Mouse (Mus musculus) lung, postnatal 25 days (tissue): ENCODE data around the gene Gm10770.
"Not testable (repeated sequence)": the region's sequence is repeated elsewhere in the genome, so short reads cannot be mapped to it uniquely, and the experiment has no call there.

Experiments
- DNase-seq: peaks from one replicate; pipeline ENCODE4 v3.0.0; 2022; ENCODE audit warnings: low spot score

Gm10770 gene

DNA sequence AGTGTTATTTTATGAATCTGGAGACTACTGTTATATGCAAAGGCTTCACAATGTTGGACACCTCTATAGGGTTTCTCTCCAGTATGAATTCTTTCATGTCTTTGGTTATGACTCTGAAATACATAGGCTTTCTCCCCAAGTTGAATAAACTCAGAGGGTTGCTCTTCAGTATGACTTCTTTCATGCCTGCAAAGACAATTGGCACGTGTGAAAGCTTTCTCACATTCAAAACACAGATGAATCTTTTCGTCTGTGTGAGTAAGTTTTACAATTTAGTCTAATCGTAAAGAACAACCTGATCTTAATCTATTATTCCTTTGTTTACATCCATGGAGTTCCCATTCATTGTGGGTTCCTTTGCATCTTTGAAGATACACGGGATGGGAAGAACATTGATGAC lies at the start of gene Gm10770:
Gene Gm10770 (minus strand): TSS at position 101 of the 400 bp plus-strand sequence.
- not testable (repeated sequence) for DNase-seq

DNA sequence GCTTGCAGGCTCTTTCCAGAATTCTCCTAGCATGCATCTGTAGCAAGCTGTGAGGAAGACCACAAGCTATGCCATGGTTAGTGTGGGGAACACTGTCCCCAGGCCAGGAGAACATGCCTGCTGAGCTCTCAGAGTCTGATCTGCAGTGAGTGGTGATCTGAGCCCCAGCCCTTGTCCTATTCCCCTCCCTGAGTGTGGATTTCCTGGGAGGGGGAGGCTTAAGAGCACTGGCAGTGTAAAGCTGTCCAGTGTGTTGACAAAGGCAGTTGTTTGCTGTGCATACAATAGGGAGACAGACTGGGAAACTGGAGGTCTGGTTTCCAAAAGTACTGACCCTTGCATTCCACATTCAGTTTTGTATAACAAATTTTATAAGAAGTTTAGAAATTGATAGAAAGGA lies 43.8 kb upstream of the Gm10770 start:
- DNase-seq = not testable (repeated sequence)

DNA sequence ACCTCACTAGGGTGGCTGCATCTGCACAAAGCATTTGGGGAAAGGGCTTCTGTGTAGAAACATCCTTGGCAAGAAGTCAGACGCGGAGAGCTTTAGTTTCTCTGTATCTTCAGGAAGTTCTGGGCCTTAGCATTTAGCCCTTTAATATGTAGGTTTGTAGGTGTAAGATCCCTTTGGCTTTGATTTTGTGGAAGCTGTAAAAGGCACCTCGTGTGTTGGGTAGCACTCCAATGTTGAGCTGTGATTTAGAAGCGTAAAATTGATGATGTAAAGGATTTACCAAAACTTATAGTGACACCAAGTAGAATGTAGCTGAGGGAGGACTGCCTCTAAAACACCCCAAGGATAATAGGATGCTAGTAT lies 38.9 kb upstream of the Gm10770 start:
- DNase-seq = not testable (repeated sequence)

DNA sequence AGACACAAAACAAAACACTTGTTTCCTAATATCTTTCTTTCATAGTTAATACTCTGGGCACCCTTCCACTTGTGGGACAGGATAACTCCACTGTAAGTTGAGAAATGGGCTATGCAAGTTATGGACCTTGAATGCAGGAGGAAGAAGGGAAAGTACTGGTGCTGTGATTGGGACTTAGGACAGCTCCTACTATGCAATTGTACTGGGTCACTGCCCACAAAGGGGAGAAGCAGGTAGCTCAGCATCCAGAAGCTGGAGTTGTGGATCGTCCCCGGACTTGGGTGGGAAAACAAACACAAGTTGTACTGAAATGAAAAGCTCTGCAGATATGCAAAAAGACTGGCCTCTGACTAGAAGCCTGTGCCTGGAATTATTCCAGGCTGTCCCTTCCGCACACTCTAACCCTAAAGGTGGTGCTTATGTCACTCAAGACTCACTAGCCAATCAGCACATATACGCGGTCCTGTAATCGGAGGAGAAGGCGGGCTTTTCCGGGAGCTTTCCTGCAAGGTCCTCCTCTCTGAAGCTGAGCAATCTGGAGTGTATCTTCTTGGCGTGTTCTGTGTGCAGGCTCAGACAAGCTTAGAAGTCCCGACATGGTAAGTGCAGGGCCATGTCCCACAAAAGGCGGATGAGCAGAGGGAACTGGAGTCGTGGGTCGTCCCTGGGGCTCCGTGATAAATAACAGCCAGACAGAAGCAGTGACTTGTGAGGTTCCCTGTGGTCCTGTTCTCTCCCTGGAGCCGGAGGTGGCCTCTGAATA lies 38.3 kb upstream of the Gm10770 start, which contains the start of gene Zfp937:
Gene Zfp937 (plus strand): TSS at position 474 of the 763 bp plus-strand sequence.
- DNase-seq = peak; percentile 83

DNA sequence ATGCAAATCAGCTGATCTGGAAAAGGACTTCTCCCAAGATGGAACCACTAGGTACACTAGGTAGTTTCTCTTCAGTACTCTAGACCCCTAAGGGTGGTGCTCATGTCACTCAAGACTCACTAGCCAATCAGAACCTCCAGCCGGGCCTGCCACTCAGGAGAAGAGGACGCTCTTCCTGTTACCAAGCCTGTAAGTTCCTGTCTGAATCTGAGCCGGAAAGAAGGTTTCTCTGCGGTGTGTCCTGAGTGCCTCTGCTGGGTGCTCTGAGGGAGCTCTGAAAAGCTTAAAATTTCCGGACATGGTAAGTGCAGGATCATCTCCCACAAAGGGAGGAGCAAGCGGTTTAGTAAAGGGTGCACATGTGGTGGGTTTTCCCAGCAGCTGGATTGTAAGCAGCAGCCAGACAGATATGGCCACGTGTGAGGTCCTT lies 2.1 kb upstream of the Gm10770 start, which contains the start of gene Gm14139:
Gene Gm14139 (plus strand): TSS at position 186 of the 430 bp plus-strand sequence.
- DNase-seq = not testable (repeated sequence)

DNA sequence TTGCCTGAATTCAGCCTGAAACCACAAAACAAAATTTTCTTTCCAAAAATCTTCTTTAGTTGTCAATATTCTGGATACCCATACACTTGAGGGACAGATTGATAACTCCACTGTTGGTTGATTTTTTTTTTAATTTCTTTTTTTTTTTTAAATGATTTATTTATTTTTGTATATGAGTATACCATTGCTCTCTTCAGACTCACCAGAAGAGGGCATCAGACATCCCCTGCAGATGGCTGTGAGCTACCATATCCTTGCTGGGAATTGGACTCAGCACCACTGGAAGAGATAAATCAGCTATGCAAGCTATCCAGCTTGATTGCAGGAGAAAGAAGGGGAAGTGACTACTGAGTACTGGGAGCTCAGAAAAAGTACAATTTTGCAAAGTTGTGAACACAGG lies 1.6 kb upstream of the Gm10770 start:
- not testable (repeated sequence) for DNase-seq

DNA sequence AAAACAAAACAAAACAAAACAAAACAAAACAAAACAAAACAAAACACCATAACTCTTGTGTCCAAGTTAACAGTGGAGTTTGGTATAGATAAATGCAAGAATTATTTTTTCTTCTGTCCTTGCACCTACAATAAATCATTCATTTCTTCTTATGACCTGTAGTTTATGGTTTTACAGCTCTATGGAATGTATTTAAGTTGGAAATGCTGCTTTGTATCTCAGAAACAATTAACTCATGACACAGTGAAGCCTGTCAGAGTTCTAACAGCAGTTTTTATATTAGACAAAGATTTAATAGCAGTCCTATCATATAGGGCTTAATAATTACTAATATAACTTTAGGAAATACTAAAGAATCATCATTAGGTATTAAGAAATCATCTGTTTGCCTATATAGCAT lies 5.6 kb downstream of the Gm10770 start:
- no peak for DNase-seq

DNA sequence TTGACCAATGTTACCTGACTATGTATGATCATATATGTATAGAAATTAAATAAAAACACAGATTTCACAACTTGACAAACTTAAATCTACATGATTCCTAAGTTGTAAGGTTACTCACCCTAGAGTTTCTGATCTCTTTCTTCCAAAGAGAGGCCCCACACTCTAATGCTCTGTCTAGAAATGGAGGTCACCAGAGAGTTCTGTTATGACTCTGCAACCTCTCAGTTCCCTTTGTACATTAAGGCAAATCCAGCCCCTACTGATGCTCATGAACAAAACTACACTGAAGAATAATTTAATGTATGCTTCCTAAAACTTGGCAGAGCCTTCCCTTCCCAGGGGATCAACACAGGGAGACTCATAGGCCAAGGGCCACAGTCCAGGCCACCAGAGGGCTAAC lies 12.8 kb downstream of the Gm10770 start:
- DNase-seq = no peak

DNA sequence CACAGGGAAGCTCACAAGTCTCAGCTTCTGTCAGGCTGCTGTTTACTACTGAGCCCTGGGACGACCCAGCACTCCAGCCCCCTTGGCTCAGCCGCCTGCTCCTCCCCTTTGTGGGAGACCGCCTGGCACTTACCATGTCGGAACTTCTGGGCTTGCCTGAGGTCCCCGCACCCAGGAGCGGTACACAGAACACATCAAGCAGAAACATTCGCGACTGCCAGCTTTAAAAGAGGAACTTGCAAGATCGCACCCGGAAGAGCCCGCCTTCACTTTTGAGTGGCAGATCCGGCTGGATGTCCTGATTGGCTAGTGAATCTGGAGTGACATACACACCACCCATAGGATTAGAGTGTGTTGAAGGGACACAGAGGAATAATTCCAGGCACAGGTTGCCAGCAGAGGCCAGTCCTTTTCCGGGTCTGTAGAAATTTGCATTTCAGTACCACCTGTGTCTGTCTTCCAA lies 43.0 kb downstream of the Gm10770 start, which contains the start of gene Zfp120:
Gene Zfp120 (minus strand): TSS at position 274 of the 463 bp plus-strand sequence.
- DNase-seq = peak; percentile 92

DNA sequence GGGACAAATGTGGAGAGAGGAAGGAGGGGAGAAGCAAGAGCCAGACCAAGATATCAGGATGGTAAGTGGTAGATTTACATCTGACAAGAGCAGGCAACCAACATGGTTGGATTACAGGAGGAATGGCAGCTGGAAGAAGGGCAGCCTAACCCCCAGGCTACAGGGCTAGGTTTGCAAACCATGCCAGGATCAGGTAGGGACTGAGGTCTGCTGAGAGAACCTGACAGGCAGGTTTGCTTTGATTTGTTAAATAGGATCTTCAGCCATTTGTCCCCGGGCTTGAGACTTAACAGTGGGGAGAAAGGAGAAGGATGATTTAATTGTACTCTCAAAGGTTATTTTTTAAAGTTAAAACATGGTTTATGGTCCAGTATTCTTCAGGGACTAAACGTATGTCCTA lies 46.7 kb downstream of the Gm10770 start:
- no peak for DNase-seq

DNA sequence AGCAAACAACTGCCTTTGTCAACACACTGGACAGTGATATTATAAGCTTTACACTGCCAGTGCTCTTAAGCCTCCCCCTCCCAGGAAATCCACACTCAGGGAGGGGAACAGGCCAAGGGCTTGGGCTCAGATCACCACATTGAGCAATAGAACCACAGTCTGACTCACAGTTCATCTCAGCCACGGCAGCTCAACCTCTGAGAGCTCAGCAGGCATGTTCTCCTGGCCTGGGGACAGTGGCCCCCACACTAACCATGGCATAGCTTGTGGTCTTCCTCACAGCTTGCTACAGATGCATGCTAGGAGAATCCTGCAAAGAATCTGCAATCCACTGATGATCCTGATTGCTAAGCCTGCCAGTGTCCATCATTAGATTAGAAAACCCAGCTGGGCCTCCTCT lies 47.5 kb downstream of the Gm10770 start:
- not testable (repeated sequence) for DNase-seq
